Mouse (Mus musculus): ENCODE measurements around the gene Fads2. TPM values are rescaled to one million over a fixed set of nuclear protein-coding genes. Genes with fewer than 3 reads are reported as not detected.

The Fads2 gene
- total RNA-seq, 1 experiment: 41.5 TPM

DNA sequence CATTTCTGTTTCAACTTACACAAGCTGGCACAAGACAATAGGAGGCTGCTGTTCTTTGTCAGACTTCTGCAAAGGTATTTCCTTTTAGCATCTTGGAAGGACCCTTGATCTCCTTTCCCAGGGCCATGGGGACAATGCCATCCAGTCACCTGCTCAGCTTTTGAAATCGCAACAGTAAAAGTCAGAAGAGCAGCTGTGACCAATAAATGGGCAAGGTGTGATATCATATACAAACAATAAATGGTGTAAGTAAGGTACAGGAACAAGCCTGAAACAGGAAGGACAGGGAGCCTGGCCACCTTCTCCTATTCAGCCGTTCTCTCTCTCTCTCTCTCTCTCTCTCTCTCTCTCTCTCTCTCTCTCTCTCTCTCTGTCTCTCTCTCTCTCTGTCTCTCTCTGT is 51.1 kb downstream of the Fads2 start:
- DNase-seq (ENCODE audit: low read depth, low spot score): no peak

DNA sequence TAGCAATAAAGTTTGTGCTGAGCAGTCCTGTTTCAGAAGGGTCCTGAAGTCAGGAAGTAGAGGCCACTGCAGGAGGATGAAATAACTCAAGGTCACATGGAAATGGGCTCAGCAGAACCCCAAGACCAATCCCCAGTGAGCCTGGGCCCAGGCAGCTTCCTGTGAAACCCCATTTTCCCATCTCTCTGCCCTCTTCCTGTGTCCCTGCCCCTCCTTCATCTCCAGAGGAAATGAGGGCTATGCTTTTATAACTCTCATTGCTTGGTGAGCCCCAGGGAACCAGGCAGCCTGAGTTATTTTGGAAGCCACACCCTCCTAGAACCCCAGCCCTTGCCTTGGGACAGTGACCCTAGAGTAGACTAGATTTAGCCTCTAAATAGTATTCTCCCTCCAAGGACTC is 52.0 kb downstream of the Fads2 start:
- TF ChIP-seq HCFC1 (IDR thresholded peaks at IDR 0.05; ENCODE audit: borderline replicate concordance, insufficient read depth, low read length) (no peak), ZC3H11A (IDR thresholded peaks at IDR 0.05; ENCODE audit: borderline replicate concordance, low read depth, low read length) (no peak), ZNF384 (IDR thresholded peaks at IDR 0.05; ENCODE audit: low read depth, low read length) (no peak), MAFK (IDR thresholded peaks at IDR 0.05; ENCODE audit: insufficient read depth, low read depth, low read length) (no peak), CHD2 (IDR thresholded peaks at IDR 0.05; ENCODE audit: low read depth, low read length) (no peak)
- no peak overlapping the region for H3K4me3 ChIP-seq (ENCODE audit: insufficient read depth in 1 of 2, low read depth in 1 of 2, low read length in 2 of 2, poor library complexity in 1 of 2, severe bottlenecking in 1 of 2)

More for the DNA sequence above, 51.1 kb downstream of the Fads2 start:
- Histone ChIP-seq H3K27ac (ENCODE audit: insufficient read depth, low read depth, low read length, poor library complexity, severe bottlenecking) (no peak overlapping the region), H3K4me3 (ENCODE audit: insufficient read depth in 1 of 2, low read depth in 1 of 2, low read length in 2 of 2, poor library complexity in 1 of 2, severe bottlenecking in 1 of 2) (no peak overlapping the region), H3K9ac (ENCODE audit: insufficient read depth, low read depth, low read length, poor library complexity, severe bottlenecking) (no peak overlapping the region), H3K36me3 (ENCODE audit: control insufficient read depth, insufficient read depth, low read length, poor library complexity, severe bottlenecking) (no peaks in the 10 kb centered on the region), H3K9me3 (ENCODE audit: control insufficient read depth, insufficient read depth, low read depth, low read length) (no peaks in the 10 kb centered on the region), H3K4me1 (ENCODE audit: control insufficient read depth in 2 of 2, insufficient read depth in 2 of 2, low read length in 2 of 2, poor library complexity in 1 of 2) (no peaks in the 10 kb centered on the region)
- in situ Hi-C loops (cut with MboI; ENCODE audit: low sequenced_read_pairs in 2 of 2, unreplicated experiment in 2 of 2): no loop called here
- no peak for TF ChIP-seq HCFC1 (IDR thresholded peaks at IDR 0.05; ENCODE audit: borderline replicate concordance, insufficient read depth, low read length)
- TF ChIP-seq ZC3H11A (IDR thresholded peaks at IDR 0.05; ENCODE audit: borderline replicate concordance, low read depth, low read length): no peak
- no peak for TF ChIP-seq MAFK (IDR thresholded peaks at IDR 0.05; ENCODE audit: insufficient read depth, low read depth, low read length)
- TF ChIP-seq ZNF384 (IDR thresholded peaks at IDR 0.05; ENCODE audit: low read depth, low read length): no peak
- TF ChIP-seq CHD2 (IDR thresholded peaks at IDR 0.05; ENCODE audit: low read depth, low read length): no peak

DNA sequence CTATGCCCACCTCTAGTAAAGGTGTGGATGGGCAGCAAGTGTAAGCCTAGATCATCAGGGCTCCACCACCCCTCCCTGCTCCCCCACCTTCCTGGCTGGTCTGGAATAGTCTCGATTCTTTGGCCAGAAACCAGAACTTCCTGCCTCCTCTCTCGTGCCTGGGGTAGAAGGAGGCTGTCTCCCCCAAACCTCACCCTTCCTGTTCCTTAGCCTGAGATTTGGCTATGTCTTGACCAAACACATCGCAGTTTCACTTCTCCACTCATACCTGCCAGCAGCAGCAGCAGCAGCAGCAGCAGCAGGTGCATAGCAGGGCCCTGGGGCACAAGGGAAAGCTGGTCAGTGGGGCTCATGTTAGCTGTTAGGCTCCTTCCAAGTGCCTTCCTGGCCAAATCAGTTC is 54.6 kb downstream of the Fads2 start:
- Histone ChIP-seq H3K36me3 (ENCODE audit: control insufficient read depth, insufficient read depth, low read length, poor library complexity, severe bottlenecking) (no peaks in the 10 kb centered on the region), H3K9me3 (ENCODE audit: control insufficient read depth, insufficient read depth, low read depth, low read length) (no peaks in the 10 kb centered on the region), H3K27ac (ENCODE audit: insufficient read depth, low read depth, low read length, poor library complexity, severe bottlenecking) (no peak overlapping the region), H3K4me3 (ENCODE audit: insufficient read depth in 1 of 2, low read depth in 1 of 2, low read length in 2 of 2, poor library complexity in 1 of 2, severe bottlenecking in 1 of 2) (no peak overlapping the region), H3K4me1 (ENCODE audit: control insufficient read depth in 2 of 2, insufficient read depth in 2 of 2, low read length in 2 of 2, poor library complexity in 1 of 2) (no peaks in the 10 kb centered on the region), H3K9ac (ENCODE audit: insufficient read depth, low read depth, low read length, poor library complexity, severe bottlenecking) (no peak overlapping the region)
- TF ChIP-seq MAFK (IDR thresholded peaks at IDR 0.05; ENCODE audit: insufficient read depth, low read depth, low read length): no peak
- TF ChIP-seq ZNF384 (IDR thresholded peaks at IDR 0.05; ENCODE audit: low read depth, low read length): no peak
- no peak for TF ChIP-seq CHD2 (IDR thresholded peaks at IDR 0.05; ENCODE audit: low read depth, low read length)
- TF ChIP-seq ZC3H11A (IDR thresholded peaks at IDR 0.05; ENCODE audit: borderline replicate concordance, low read depth, low read length): no peak
- TF ChIP-seq HCFC1 (IDR thresholded peaks at IDR 0.05; ENCODE audit: borderline replicate concordance, insufficient read depth, low read length): no peak
- in situ Hi-C loops (cut with MboI; ENCODE audit: low sequenced_read_pairs in 2 of 2, unreplicated experiment in 2 of 2): no loop called here
- DNase-seq (ENCODE audit: low read depth, low spot score): no peak

More for the DNA sequence above, 52.0 kb downstream of the Fads2 start:
- DNase-seq (ENCODE audit: low read depth, low spot score): no peak
- H3K9me3 ChIP-seq (ENCODE audit: control insufficient read depth, insufficient read depth, low read depth, low read length): no peaks in the 10 kb centered on the region
- in situ Hi-C loops (cut with MboI; ENCODE audit: low sequenced_read_pairs in 2 of 2, unreplicated experiment in 2 of 2): no loop called here
- no peaks in the 10 kb centered on the region for H3K4me1 ChIP-seq (ENCODE audit: control insufficient read depth in 2 of 2, insufficient read depth in 2 of 2, low read length in 2 of 2, poor library complexity in 1 of 2)
- H3K36me3 ChIP-seq (ENCODE audit: control insufficient read depth, insufficient read depth, low read length, poor library complexity, severe bottlenecking): no peaks in the 10 kb centered on the region
- H3K9ac ChIP-seq (ENCODE audit: insufficient read depth, low read depth, low read length, poor library complexity, severe bottlenecking): no peak overlapping the region
- no peak overlapping the region for H3K27ac ChIP-seq (ENCODE audit: insufficient read depth, low read depth, low read length, poor library complexity, severe bottlenecking)

DNA sequence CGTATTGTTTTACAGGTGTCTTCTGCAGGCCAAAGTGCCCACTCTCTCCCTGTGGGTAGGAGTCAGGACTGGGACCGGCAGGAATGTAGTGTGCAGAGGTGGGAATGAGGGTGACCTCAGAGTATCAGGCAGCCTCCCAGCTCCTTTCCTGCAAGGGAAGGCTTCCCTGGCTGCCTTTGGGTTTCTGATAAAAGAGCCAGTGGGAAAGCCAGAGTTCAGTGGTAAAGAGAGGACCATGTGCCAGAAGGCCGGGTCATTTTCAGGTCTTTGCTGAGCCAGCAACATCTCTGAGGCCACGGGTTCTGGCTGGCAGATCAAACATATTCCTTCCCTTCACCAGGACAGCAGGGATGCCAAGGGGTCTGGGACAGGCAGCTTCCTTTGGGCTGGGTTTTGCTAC is 55.2 kb downstream of the Fads2 start:
- Histone ChIP-seq H3K4me3 (ENCODE audit: insufficient read depth in 1 of 2, low read depth in 1 of 2, low read length in 2 of 2, poor library complexity in 1 of 2, severe bottlenecking in 1 of 2) (no peak overlapping the region), H3K9me3 (ENCODE audit: control insufficient read depth, insufficient read depth, low read depth, low read length) (no peaks in the 10 kb centered on the region), H3K36me3 (ENCODE audit: control insufficient read depth, insufficient read depth, low read length, poor library complexity, severe bottlenecking) (no peaks in the 10 kb centered on the region), H3K4me1 (ENCODE audit: control insufficient read depth in 2 of 2, insufficient read depth in 2 of 2, low read length in 2 of 2, poor library complexity in 1 of 2) (no peaks in the 10 kb centered on the region; a peak in 1 of 4 replicates), H3K27ac (ENCODE audit: insufficient read depth, low read depth, low read length, poor library complexity, severe bottlenecking) (no peak overlapping the region), H3K9ac (ENCODE audit: insufficient read depth, low read depth, low read length, poor library complexity, severe bottlenecking) (no peak overlapping the region)
- no peak for TF ChIP-seq HCFC1 (IDR thresholded peaks at IDR 0.05; ENCODE audit: borderline replicate concordance, insufficient read depth, low read length)
- TF ChIP-seq ZC3H11A (IDR thresholded peaks at IDR 0.05; ENCODE audit: borderline replicate concordance, low read depth, low read length): no peak
- TF ChIP-seq MAFK (IDR thresholded peaks at IDR 0.05; ENCODE audit: insufficient read depth, low read depth, low read length): no peak
- no peak for TF ChIP-seq CHD2 (IDR thresholded peaks at IDR 0.05; ENCODE audit: low read depth, low read length)
- TF ChIP-seq ZNF384 (IDR thresholded peaks at IDR 0.05; ENCODE audit: low read depth, low read length): no peak
- DNase-seq (ENCODE audit: low read depth, low spot score): no peak
- in situ Hi-C loops (cut with MboI; ENCODE audit: low sequenced_read_pairs in 2 of 2, unreplicated experiment in 2 of 2): no loop called here

DNA sequence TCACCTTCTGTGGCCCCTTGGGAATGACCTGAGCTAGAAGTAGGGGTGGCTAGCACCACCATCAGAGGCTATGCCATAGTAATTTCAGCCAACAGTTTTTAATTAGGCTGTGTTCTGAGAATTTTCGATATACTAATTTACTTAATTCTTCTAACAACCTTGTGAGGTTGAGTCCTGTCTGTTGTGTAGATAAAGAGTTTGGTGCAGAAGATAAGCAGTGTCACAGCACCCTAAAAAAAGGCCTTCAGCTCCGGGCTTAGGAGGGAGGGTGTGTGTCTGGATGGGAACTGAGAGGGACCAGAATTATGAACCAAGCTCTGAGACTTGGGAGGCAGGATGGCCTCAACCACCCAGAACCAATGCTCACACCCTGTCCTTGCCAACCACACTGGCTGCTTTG is 55.8 kb downstream of the Fads2 start:
- DNase-seq (ENCODE audit: low read depth, low spot score): no peak
- in situ Hi-C loops (cut with MboI; ENCODE audit: low sequenced_read_pairs in 2 of 2, unreplicated experiment in 2 of 2): no loop called here
- H3K27ac ChIP-seq (ENCODE audit: insufficient read depth, low read depth, low read length, poor library complexity, severe bottlenecking): no peak overlapping the region
- H3K36me3 ChIP-seq (ENCODE audit: control insufficient read depth, insufficient read depth, low read length, poor library complexity, severe bottlenecking): no peaks in the 10 kb centered on the region
- TF ChIP-seq ZC3H11A (IDR thresholded peaks at IDR 0.05; ENCODE audit: borderline replicate concordance, low read depth, low read length) (no peak), CHD2 (IDR thresholded peaks at IDR 0.05; ENCODE audit: low read depth, low read length) (no peak), HCFC1 (IDR thresholded peaks at IDR 0.05; ENCODE audit: borderline replicate concordance, insufficient read depth, low read length) (no peak), MAFK (IDR thresholded peaks at IDR 0.05; ENCODE audit: insufficient read depth, low read depth, low read length) (no peak), ZNF384 (IDR thresholded peaks at IDR 0.05; ENCODE audit: low read depth, low read length) (no peak)
- H3K9me3 ChIP-seq (ENCODE audit: control insufficient read depth, insufficient read depth, low read depth, low read length): no peaks in the 10 kb centered on the region
- no peak overlapping the region for H3K4me3 ChIP-seq (ENCODE audit: insufficient read depth in 1 of 2, low read depth in 1 of 2, low read length in 2 of 2, poor library complexity in 1 of 2, severe bottlenecking in 1 of 2)
- no peak overlapping the region for H3K9ac ChIP-seq (ENCODE audit: insufficient read depth, low read depth, low read length, poor library complexity, severe bottlenecking)
- H3K4me1 ChIP-seq (ENCODE audit: control insufficient read depth in 2 of 2, insufficient read depth in 2 of 2, low read length in 2 of 2, poor library complexity in 1 of 2): no peaks in the 10 kb centered on the region; a peak in 1 of 4 replicates
